Comparison of ENCODE assay signal across 18 mouse cellular contexts in genomic region chr2:21048226-21048625, GRCm38 (mm10).
DNase-seq lines count a peak whose midpoint lies in the region; ATAC-seq and TF ChIP-seq lines count a peak whose summit lies in the region.
"Had no signal": no experiment of that assay in that cellular context is flagged by ENCODE, and none has a peak within 500 bp of the region (broad histone marks: within the 10 kb centered on the region; RNA-seq: fewer than 3 reads in every experiment).

No protein-coding gene starts in this region.

- H3K4me2 ChIP-seq in hindbrain, embryonic 11.5 days (replicated peaks; ENCODE audit: low read depth, low read length): no peak overlapping the region
- no peak overlapping the region for H3K4me2 ChIP-seq in hindbrain, embryonic 16.5 days (ENCODE audit: low read length)
- no peak overlapping the region for H3K4me2 ChIP-seq in midbrain, postnatal 0 days (ENCODE audit: low read depth, low read length, poor library complexity, severe bottlenecking)
- H3K4me2 ChIP-seq in midbrain, embryonic 14.5 days (ENCODE audit: low read length): no peak overlapping the region
- H3K4me2 ChIP-seq: embryonic facial prominence, embryonic 15.5 days; heart, embryonic 11.5 days had no signal

- H3K27me3 ChIP-seq in hindbrain, embryonic 11.5 days (ENCODE audit: control insufficient read depth, insufficient read depth, low read length): no peaks in the 10 kb centered on the region
- no peaks in the 10 kb centered on the region for H3K27me3 ChIP-seq in hindbrain, embryonic 16.5 days (replicated peaks; ENCODE audit: control insufficient read depth, insufficient read depth, low read length)
- no peaks in the 10 kb centered on the region for H3K27me3 ChIP-seq in midbrain, embryonic 10.5 days (ENCODE audit: low read depth, poor library complexity, severe bottlenecking)
- H3K27me3 ChIP-seq in midbrain, postnatal 0 days (ENCODE audit: insufficient read depth, low read length): no peaks in the 10 kb centered on the region
- H3K27me3 ChIP-seq in midbrain, embryonic 14.5 days (ENCODE audit: control insufficient read depth, insufficient read depth, low read length): no peaks in the 10 kb centered on the region
- H3K27me3 ChIP-seq: embryonic facial prominence, embryonic 15.5 days had no signal

- H3K4me3 ChIP-seq in hindbrain, embryonic 11.5 days (ENCODE audit: low read depth, low read length): no peak overlapping the region
- H3K4me3 ChIP-seq in hindbrain, embryonic 16.5 days (ENCODE audit: low read length): no peak overlapping the region
- no peak overlapping the region for H3K4me3 ChIP-seq in midbrain, embryonic 10.5 days
- H3K4me3 ChIP-seq in midbrain, postnatal 0 days (ENCODE audit: low read depth, low read length): no peak overlapping the region
- H3K4me3 ChIP-seq in midbrain, embryonic 14.5 days (replicated peaks; ENCODE audit: low read depth, low read length): no peak overlapping the region
- H3K4me3 ChIP-seq: embryonic facial prominence, embryonic 15.5 days had no signal

- no peaks in the 10 kb centered on the region for H3K36me3 ChIP-seq in hindbrain, embryonic 11.5 days (ENCODE audit: control insufficient read depth, insufficient read depth, low read length)
- H3K36me3 ChIP-seq in hindbrain, embryonic 16.5 days (ENCODE audit: control insufficient read depth, insufficient read depth, low read length): no peaks in the 10 kb centered on the region
- no peaks in the 10 kb centered on the region for H3K36me3 ChIP-seq in midbrain, embryonic 10.5 days
- H3K36me3 ChIP-seq in midbrain, postnatal 0 days (ENCODE audit: insufficient read depth, low read length): no peaks in the 10 kb centered on the region
- no peaks in the 10 kb centered on the region for H3K36me3 ChIP-seq in midbrain, embryonic 14.5 days (ENCODE audit: control insufficient read depth, insufficient read depth, low read length)
- H3K36me3 ChIP-seq: embryonic facial prominence, embryonic 15.5 days had no signal

- H3K4me1 ChIP-seq in hindbrain, embryonic 11.5 days (replicated peaks; ENCODE audit: control insufficient read depth, insufficient read depth, low read length): 0 out of 2 replicates have a peak, but pooled peaks cover 5% of the 10 kb centered on the region
- peaks cover 6% of the 10 kb centered on the region; the same call in 1 of the 2 replicates for H3K4me1 ChIP-seq in hindbrain, embryonic 16.5 days (ENCODE audit: control insufficient read depth, insufficient read depth, low read depth, low read length)
- peaks cover 32% of the 10 kb centered on the region for H3K4me1 ChIP-seq in midbrain, embryonic 10.5 days
- H3K4me1 ChIP-seq in midbrain, postnatal 0 days (ENCODE audit: insufficient read depth, low read length): no peaks in the 10 kb centered on the region
- H3K4me1 ChIP-seq in midbrain, embryonic 14.5 days (ENCODE audit: control insufficient read depth, insufficient read depth, low read length): peaks cover 29% of the 10 kb centered on the region
- H3K4me1 ChIP-seq: embryonic facial prominence, embryonic 15.5 days had no signal

- no peak for TF ChIP-seq CTCF in midbrain, postnatal 0 days (IDR thresholded peaks at IDR 0.05)

- H3K9ac ChIP-seq in hindbrain, embryonic 11.5 days (ENCODE audit: low read depth, low read length): no peak overlapping the region
- H3K9ac ChIP-seq in hindbrain, embryonic 16.5 days (ENCODE audit: low read depth, low read length): no peak overlapping the region
- no peak overlapping the region for H3K9ac ChIP-seq in midbrain, postnatal 0 days (replicated peaks; ENCODE audit: low read length, poor library complexity, severe bottlenecking)
- H3K9ac ChIP-seq in midbrain, embryonic 14.5 days (replicated peaks; ENCODE audit: low read length): no peak overlapping the region
- H3K9ac ChIP-seq: embryonic facial prominence, embryonic 15.5 days had no signal

- H3K9me3 ChIP-seq in hindbrain, embryonic 11.5 days (ENCODE audit: control insufficient read depth, low read length): no peaks in the 10 kb centered on the region
- H3K9me3 ChIP-seq in hindbrain, embryonic 16.5 days (ENCODE audit: control insufficient read depth, low read length): no peaks in the 10 kb centered on the region
- H3K9me3 ChIP-seq in midbrain, embryonic 10.5 days (replicated peaks): no peaks in the 10 kb centered on the region
- no peaks in the 10 kb centered on the region for H3K9me3 ChIP-seq in midbrain, postnatal 0 days (ENCODE audit: low read length)
- no peaks in the 10 kb centered on the region for H3K9me3 ChIP-seq in midbrain, embryonic 14.5 days (ENCODE audit: control insufficient read depth, low read length)
- H3K9me3 ChIP-seq: embryonic facial prominence, embryonic 15.5 days had no signal

- no peak for ATAC-seq in hindbrain, embryonic 11.5 days (ENCODE audit: low FRiP score)
- no peak for ATAC-seq in hindbrain, embryonic 16.5 days
- no peak for ATAC-seq in midbrain, postnatal 0 days (ENCODE audit: low FRiP score)
- no peak for ATAC-seq in midbrain, embryonic 14.5 days (ENCODE audit: low FRiP score, low TSS enrichment)
- ATAC-seq: intestine, embryonic 16.5 days had no signal

- peak; percentile 47 to 48 for DNase-seq in cerebellum, postnatal 10 days
- DNase-seq in cerebellum, adult 11 months: no peak
- no peak for DNase-seq in hindbrain, embryonic 11.5 days (ENCODE audit: low spot score)
- no peak for DNase-seq in midbrain, embryonic 10.5 days (ENCODE audit: low spot score)
- no peak for DNase-seq in midbrain, postnatal 0 days (ENCODE audit: low spot score)
- no peak for DNase-seq in midbrain, embryonic 14.5 days
- DNase-seq in kidney, postnatal 36 days: no peak
- DNase-seq: adrenal gland, postnatal 14 days; cerebellum, adult 9-10 months; kidney, postnatal 25 days; layer of hippocampus, postnatal 36 days; right cerebral cortex, postnatal 25 days; spleen, adult 18-20 months had no signal

- WGBS in hindbrain, embryonic 11.5 days: 85% methylated on average over 6 of the region's 6 CpGs
- WGBS in hindbrain, embryonic 16.5 days: 80% methylated on average over 6 of the region's 6 CpGs
- 89% methylated on average over 6 of the region's 6 CpGs for WGBS in midbrain, embryonic 10.5 days
- 86% methylated on average over 6 of the region's 6 CpGs for WGBS in midbrain, postnatal 0 days
- 85% methylated on average over 6 of the region's 6 CpGs for WGBS in midbrain, embryonic 14.5 days

- peak overlapping the region; percentile 70 for H3K27ac ChIP-seq in hindbrain, embryonic 11.5 days (ENCODE audit: low read depth, low read length)
- H3K27ac ChIP-seq in hindbrain, embryonic 16.5 days (ENCODE audit: low read depth, low read length): no peak overlapping the region
- H3K27ac ChIP-seq in midbrain, embryonic 10.5 days (replicated peaks): peak overlapping the region; percentile 59; the same call in 1 of the 2 replicates
- H3K27ac ChIP-seq in midbrain, postnatal 0 days (ENCODE audit: low read depth, low read length): no peak overlapping the region
- peak overlapping the region; percentile 37; the same call in 1 of the 2 replicates for H3K27ac ChIP-seq in midbrain, embryonic 14.5 days (replicated peaks; ENCODE audit: low read depth, low read length)
- H3K27ac ChIP-seq: embryonic facial prominence, embryonic 15.5 days; macrophage had no signal

Comparison
In these comparisons a context has a peak if more than half of its experiments do, and no peak if none do; other contexts are left out.
1. DNase-seq: peak in cerebellum, postnatal 10 days (2 of 2); none in cerebellum, adult 11 months (single experiment), hindbrain, embryonic 11.5 days (single experiment), midbrain, embryonic 10.5 days (single experiment), midbrain, postnatal 0 days (single experiment), midbrain, embryonic 14.5 days (single experiment) and kidney, postnatal 36 days (0 of 2).
2. H3K27ac ChIP-seq: peak in hindbrain, embryonic 11.5 days (single experiment), midbrain, embryonic 10.5 days (single experiment) and midbrain, embryonic 14.5 days (single experiment); none in hindbrain, embryonic 16.5 days (single experiment) and midbrain, postnatal 0 days (single experiment).